Mouse (Mus musculus) ES-Bruce4 (cell line): ENCODE results near the gene Zfp811.

ENCODE experiments used
- CTCF ChIP-seq: IDR thresholded peaks from one replicate; pipeline ENCODE4 v1.8.1; 2011; ENCODE audit warnings: low read depth, low read length
- EP300 ChIP-seq: IDR thresholded peaks from 2 replicates; pipeline ENCODE4 v1.6.1; 2011; ENCODE audit warnings: low read depth, low read length; ENCODE audit not compliant: insufficient read depth
- POLR2A ChIP-seq: IDR thresholded peaks from one replicate; pipeline ENCODE4 v1.8.1; 2011; ENCODE audit warnings: low read length; ENCODE audit not compliant: insufficient read depth

DNA sequence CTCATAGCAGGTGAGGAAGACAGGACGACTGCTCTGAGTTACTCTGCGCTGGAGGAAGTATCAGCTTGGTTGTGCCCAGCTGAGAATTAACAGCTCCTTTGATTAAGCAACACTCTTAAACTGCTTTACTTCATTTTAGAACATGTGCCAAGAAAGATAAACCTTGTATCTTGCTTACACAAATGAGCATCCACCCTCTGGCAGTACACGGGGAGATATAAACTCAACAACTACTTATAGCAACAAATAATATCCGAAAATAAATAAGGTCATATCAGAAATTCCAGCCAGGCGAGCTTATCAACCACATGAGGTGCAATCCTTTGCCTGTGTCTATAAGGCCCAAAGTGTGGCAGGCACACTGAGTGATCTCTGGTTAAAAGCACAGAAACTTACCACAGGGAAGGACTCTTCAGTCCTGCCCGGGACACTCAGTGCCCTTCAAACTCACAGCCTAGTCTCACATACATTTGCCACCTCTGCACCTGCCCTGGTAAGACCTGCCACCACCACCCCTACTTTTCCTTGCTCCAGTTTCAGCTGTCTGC is 56.8 kb downstream of the Zfp811 start:
- no peak for TF ChIP-seq CTCF
- no peak for TF ChIP-seq POLR2A
- TF ChIP-seq EP300 = no peak
